Mouse (Mus musculus) cerebellum, adult 2 months (tissue): ENCODE data around the gene Ssbp3.

Experiments used
- CTCF ChIP-seq: fragments of 200-500 bp; IDR thresholded peaks from 2 replicates; pipeline ENCODE4 v1.5.1; 2011; ENCODE audit warnings: low read depth, mild to moderate bottlenecking, control low read depth, low read length, moderate library complexity, borderline replicate concordance; ENCODE audit not compliant: insufficient read depth
- POLR2A ChIP-seq: fragments of 200-500 bp; IDR thresholded peaks from 2 replicates; pipeline ENCODE4 v1.6.1; 2011; ENCODE audit warnings: low read length, control low read depth, borderline replicate concordance; ENCODE audit not compliant: insufficient read depth

DNA sequence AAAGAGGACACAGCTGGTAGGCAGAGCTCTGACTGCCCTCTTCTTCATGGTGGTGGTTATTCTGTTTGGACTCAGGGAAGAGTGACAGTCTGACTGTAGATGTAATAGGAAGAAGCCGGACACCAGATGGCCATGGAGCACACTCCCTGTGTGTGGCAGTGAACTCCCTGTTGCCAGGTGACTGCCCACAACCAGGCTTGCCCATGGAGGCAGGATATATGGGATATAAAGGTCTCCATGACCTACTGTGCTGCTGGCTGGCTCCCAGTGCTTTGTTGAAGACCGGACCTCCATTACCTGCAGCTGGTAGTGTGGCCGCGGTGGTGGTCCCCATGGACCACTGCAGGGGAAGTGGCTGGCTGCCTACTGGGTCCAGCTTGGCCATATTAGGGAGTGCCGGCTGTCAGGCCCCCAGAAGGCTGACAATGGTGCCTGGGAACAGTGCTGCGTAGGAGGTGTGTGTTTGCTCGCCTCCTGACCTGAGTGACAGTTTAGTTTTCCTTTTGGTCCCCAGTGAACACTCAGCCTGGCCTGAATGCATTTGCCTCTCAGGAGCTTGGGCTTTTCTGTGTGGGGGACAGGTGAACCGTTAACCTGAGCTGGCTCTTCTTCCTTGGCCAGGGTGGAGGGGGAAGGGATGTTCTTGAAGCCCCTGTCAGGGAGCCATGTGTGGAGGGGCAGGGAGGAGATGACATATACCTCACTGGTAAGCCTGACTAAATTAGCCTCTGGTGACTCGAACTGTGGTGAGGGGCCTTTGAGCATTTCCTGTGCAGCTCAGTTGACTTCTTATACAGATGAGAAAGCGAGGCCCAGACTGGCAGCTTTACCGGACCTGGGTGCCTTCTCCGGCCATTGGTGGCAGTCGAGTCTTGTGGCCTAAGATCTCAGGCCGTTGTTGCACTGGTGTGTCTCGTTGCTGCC lies 62.2 kb downstream of the Ssbp3 start:
- TF ChIP-seq CTCF (0 out of 2 replicates have a peak, but pooled peaks have one; percentile 20), POLR2A (no peak)
